Mouse (Mus musculus) embryonic facial prominence, embryonic 10.5 days (tissue): ENCODE data around the gene Rapgef2. TPM values are rescaled to one million over a fixed set of nuclear protein-coding genes. Genes with fewer than 3 reads are reported as not detected.

Experiments
- DNase-seq: peaks from one replicate; pipeline ENCODE4 v3.0.0-alpha.2; 2017; ENCODE audit warnings: low spot score
- H3K27ac ChIP-seq: fragments of 300-500 bp; sonication (generic); replicated peaks from 2 replicates; pipeline ENCODE4 v1.5.1; 2016; ENCODE audit warnings: mild to moderate bottlenecking
- H3K27me3 ChIP-seq: fragments of 300-500 bp; sonication (generic); replicated peaks from 2 replicates; pipeline ENCODE4 v1.6.1; 2016; ENCODE audit warnings: low read depth, mild to moderate bottlenecking; ENCODE audit not compliant: poor library complexity, severe bottlenecking
- H3K36me3 ChIP-seq: fragments of 300-500 bp; sonication (generic); replicated peaks from 2 replicates; pipeline ENCODE4 v1.6.1; 2016; ENCODE audit warnings: mild to moderate bottlenecking, moderate library complexity
- H3K4me1 ChIP-seq: fragments of 300-500 bp; sonication (generic); 2 replicates; pipeline ENCODE4 v1.6.1; 2016
- H3K4me3 ChIP-seq: fragments of 300-500 bp; sonication (generic); 2 replicates; pipeline ENCODE4 v1.5.1; 2016; ENCODE audit warnings: mild to moderate bottlenecking, moderate library complexity
- H3K9me3 ChIP-seq: fragments of 300-500 bp; sonication (generic); 2 replicates; pipeline ENCODE4 v1.6.1; 2016; ENCODE audit warnings: mild to moderate bottlenecking
- WGBS: fragments of 180-500 bp; shearing (Covaris S2); methylation state at CpG from one replicate; pipeline ENCODE4 v1.1.7; 2016; 5-methylcytosine and 5-hydroxymethylcytosine counted together
- polyA plus RNA-seq: library from polyadenylated mRNA; unstranded; fragments of >200 nt; fragmentation: Nextera tagmentation; extraction: Ambion mirVana; gene quantifications from 2 replicates; pipeline ENCODE4 v1.2.1, GENCODE M21; 2016

The Rapgef2 gene
- polyA plus RNA-seq, 1 experiment from 2014 or later = 5.8 TPM

- peaks cover 12% of the 10 kb centered on the region for H3K36me3 ChIP-seq
- no peaks in the 10 kb centered on the region for H3K27me3 ChIP-seq
- no peaks in the 10 kb centered on the region for H3K9me3 ChIP-seq
- 92% methylated on average over 2 of the region's 2 CpGs for whole genome bisulfite sequencing
- H3K27ac ChIP-seq = no peak overlapping the region
- DNase-seq = no peak
- no peak overlapping the region for H3K4me3 ChIP-seq
- H3K4me1 ChIP-seq = no peaks in the 10 kb centered on the region
These were observed 118.7 kb downstream of the Rapgef2 start for GRCm38 (mm10) chr3:79167586-79167985.

GRCm38 (mm10) chr3:79161834-79162401 lies 124.4 kb downstream of the Rapgef2 start:
- Histone ChIP-seq H3K4me3 (no peak overlapping the region), H3K27ac (no peak overlapping the region), H3K36me3 (no peaks in the 10 kb centered on the region), H3K27me3 (no peaks in the 10 kb centered on the region), H3K4me1 (peaks cover 13% of the 10 kb centered on the region), H3K9me3 (no peaks in the 10 kb centered on the region)
- WGBS = 76% methylated on average over 6 of the region's 6 CpGs
- DNase-seq = no peak

- Histone ChIP-seq H3K4me1 (peaks cover 13% of the 10 kb centered on the region), H3K27ac (no peak overlapping the region), H3K9me3 (no peaks in the 10 kb centered on the region), H3K27me3 (no peaks in the 10 kb centered on the region), H3K36me3 (no peaks in the 10 kb centered on the region), H3K4me3 (no peak overlapping the region)
- 70% methylated on average over 6 of the region's 6 CpGs for WGBS
- DNase-seq = no peak
These were observed 125.1 kb downstream of the Rapgef2 start for GRCm38 (mm10) chr3:79161093-79161723.

GRCm38 (mm10) chr3:79158254-79158653 lies 128.1 kb downstream of the Rapgef2 start:
- H3K4me3 ChIP-seq = no peak overlapping the region
- no peaks in the 10 kb centered on the region for H3K27me3 ChIP-seq

GRCm38 (mm10) chr3:79153039-79153487 lies 133.3 kb downstream of the Rapgef2 start:
- Histone ChIP-seq H3K9me3 (no peaks in the 10 kb centered on the region), H3K27me3 (no peaks in the 10 kb centered on the region), H3K4me1 (no peaks in the 10 kb centered on the region), H3K36me3 (no peaks in the 10 kb centered on the region; the same call in 1 of the 2 replicates), H3K4me3 (no peak overlapping the region), H3K27ac (no peak overlapping the region)
- no peak for DNase-seq
- 90% methylated on average over 5 of the region's 5 CpGs for WGBS

More at GRCm38 (mm10) chr3:79158254-79158653, 128.1 kb downstream of the Rapgef2 start:
- Histone ChIP-seq H3K27ac (no peak overlapping the region), H3K4me1 (peaks cover 13% of the 10 kb centered on the region), H3K9me3 (no peaks in the 10 kb centered on the region), H3K36me3 (no peaks in the 10 kb centered on the region; the same call in 1 of the 2 replicates)
- DNase-seq = no peak

GRCm38 (mm10) chr3:79145407-79146055 lies 140.8 kb downstream of the Rapgef2 start:
- no peak for DNase-seq
- Histone ChIP-seq H3K4me3 (0 out of 2 replicates have a peak overlapping the region, but pooled peaks have one; percentile 11), H3K9me3 (no peaks in the 10 kb centered on the region), H3K27me3 (no peaks in the 10 kb centered on the region), H3K27ac (peak overlapping the region; percentile 45; the same call in 1 of the 2 replicates), H3K4me1 (peaks cover 27% of the 10 kb centered on the region), H3K36me3 (no peaks in the 10 kb centered on the region)
- 40% methylated on average over 10 of the region's 10 CpGs for WGBS

- Histone ChIP-seq H3K27me3 (no peaks in the 10 kb centered on the region), H3K4me1 (peaks cover 27% of the 10 kb centered on the region), H3K4me3 (peak overlapping the region; percentile 11; the same call in 1 of the 2 replicates), H3K9me3 (no peaks in the 10 kb centered on the region), H3K36me3 (no peaks in the 10 kb centered on the region), H3K27ac (peak overlapping the region; percentile 55)
- 40% methylated on average over 13 of the region's 13 CpGs for WGBS
- DNase-seq = no peak
These were observed 141.5 kb downstream of the Rapgef2 start for GRCm38 (mm10) chr3:79144672-79145406.

GRCm38 (mm10) chr3:79144085-79144484 lies 142.2 kb downstream of the Rapgef2 start:
- Histone ChIP-seq H3K27me3 (no peaks in the 10 kb centered on the region), H3K4me1 (peaks cover 27% of the 10 kb centered on the region), H3K36me3 (no peaks in the 10 kb centered on the region), H3K9me3 (no peaks in the 10 kb centered on the region), H3K27ac (no peak overlapping the region), H3K4me3 (no peak overlapping the region)
- DNase-seq = no peak
- WGBS = 78% methylated on average over 6 of the region's 6 CpGs

GRCm38 (mm10) chr3:79139245-79139644 lies 147.1 kb downstream of the Rapgef2 start:
- Histone ChIP-seq H3K27ac (no peak overlapping the region), H3K36me3 (no peaks in the 10 kb centered on the region), H3K27me3 (no peaks in the 10 kb centered on the region), H3K4me1 (peaks cover 2% of the 10 kb centered on the region; the same call in 1 of the 2 replicates), H3K4me3 (no peak overlapping the region), H3K9me3 (no peaks in the 10 kb centered on the region)
- no peak for DNase-seq
- WGBS = 82% methylated on average over 3 of the region's 3 CpGs

GRCm38 (mm10) chr3:79138601-79139000 lies 147.7 kb downstream of the Rapgef2 start:
- H3K27ac ChIP-seq = no peak overlapping the region
- H3K27me3 ChIP-seq = no peaks in the 10 kb centered on the region
- DNase-seq = no peak
- no peaks in the 10 kb centered on the region for H3K4me1 ChIP-seq
- H3K9me3 ChIP-seq = no peaks in the 10 kb centered on the region
- H3K4me3 ChIP-seq = no peak overlapping the region
- no peaks in the 10 kb centered on the region for H3K36me3 ChIP-seq

- Histone ChIP-seq H3K27me3 (no peaks in the 10 kb centered on the region), H3K4me1 (no peaks in the 10 kb centered on the region), H3K36me3 (no peaks in the 10 kb centered on the region), H3K4me3 (no peak overlapping the region), H3K9me3 (no peaks in the 10 kb centered on the region), H3K27ac (no peak overlapping the region)
- no peak for DNase-seq
- 85% methylated on average over 3 of the region's 3 CpGs for WGBS
These were observed 155.3 kb downstream of the Rapgef2 start for GRCm38 (mm10) chr3:79130991-79131390.

GRCm38 (mm10) chr3:79129044-79129600 lies 157.2 kb downstream of the Rapgef2 start:
- H3K36me3 ChIP-seq = no peaks in the 10 kb centered on the region
- no peak for DNase-seq
- H3K27me3 ChIP-seq = no peaks in the 10 kb centered on the region
- H3K27ac ChIP-seq = no peak overlapping the region
- 84% methylated on average over 6 of the region's 6 CpGs for WGBS
- no peak overlapping the region for H3K4me3 ChIP-seq
- no peaks in the 10 kb centered on the region for H3K9me3 ChIP-seq
- H3K4me1 ChIP-seq = no peaks in the 10 kb centered on the region
